Mouse (Mus musculus): ENCODE measurements around the gene Phtf2. TPM values are rescaled to one million over a fixed set of nuclear protein-coding genes. Genes with fewer than 3 reads are reported as not detected.
A peak's percentile ranks its signal among the peaks of the same experiment; 100 is the strongest.

The Phtf2 gene
- polyA plus RNA-seq, 1 experiment from 2014 or later, result 5.7 TPM

DNA sequence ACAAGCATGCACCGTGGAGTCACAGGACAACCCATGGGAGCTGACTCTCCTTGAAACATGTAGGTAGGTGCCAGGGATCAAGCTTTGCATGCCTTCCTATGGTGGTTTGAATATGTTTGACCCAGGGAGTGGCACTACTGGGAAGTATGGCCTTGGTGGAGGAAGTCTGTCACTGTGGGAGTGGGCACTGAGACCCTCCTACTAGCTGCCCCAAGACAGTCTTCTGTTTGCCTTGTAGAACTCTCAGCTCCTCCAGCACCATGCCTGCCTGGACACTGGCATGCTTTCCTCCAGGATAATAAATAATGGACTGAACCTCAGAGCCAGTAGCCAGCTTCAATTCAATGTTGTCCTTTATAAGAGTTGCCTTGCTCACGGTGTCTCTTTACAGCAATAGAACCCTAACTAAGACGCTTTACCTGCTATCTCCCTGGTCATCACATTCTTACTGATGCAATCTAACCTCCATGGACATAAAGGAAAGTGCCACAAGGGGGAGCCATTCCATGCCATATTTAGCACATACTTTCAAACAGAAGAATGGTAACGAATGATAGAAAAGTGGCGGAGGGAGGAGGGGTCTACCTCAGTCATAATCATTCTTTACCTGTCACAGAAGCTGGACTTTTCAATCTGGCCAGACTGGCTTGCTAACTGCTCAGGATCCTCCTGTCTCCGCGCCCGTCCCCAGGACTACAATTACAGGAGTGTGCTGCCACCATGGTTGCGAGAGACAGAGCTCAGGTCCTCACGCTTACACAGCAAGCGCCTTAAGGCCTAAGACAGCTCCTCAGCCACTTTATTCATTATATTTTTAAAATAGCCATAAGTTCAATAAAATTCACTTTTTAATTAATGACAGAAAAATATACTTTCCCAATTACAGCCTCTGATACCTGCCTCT, 31.7 kb upstream of the Phtf2 start:
- Histone ChIP-seq H3K4me1 (ENCODE audit: control insufficient read depth, low read depth, low read length) (no peaks in the 10 kb centered on the region), H3K4me2 (ENCODE audit: low read depth, low read length) (no peak overlapping the region), H3K9me3 (replicated peaks; ENCODE audit: control insufficient read depth, low read length) (no peaks in the 10 kb centered on the region), H3K4me3 (ENCODE audit: low read depth, low read length) (no peak overlapping the region), H3K36me3 (ENCODE audit: control insufficient read depth, insufficient read depth) (no peaks in the 10 kb centered on the region), H3K27me3 (ENCODE audit: control insufficient read depth, insufficient read depth, low read depth, low read length) (no peaks in the 10 kb centered on the region), H3K9ac (ENCODE audit: low read depth, low read length) (no peak overlapping the region), H3K27ac (ENCODE audit: low read length) (no peak overlapping the region)
- WGBS (ENCODE audit: insufficient replicate concordance), result 82% methylated on average over 11 of the region's 11 CpGs
- ATAC-seq (ENCODE audit: low read depth), result no peak

DNA sequence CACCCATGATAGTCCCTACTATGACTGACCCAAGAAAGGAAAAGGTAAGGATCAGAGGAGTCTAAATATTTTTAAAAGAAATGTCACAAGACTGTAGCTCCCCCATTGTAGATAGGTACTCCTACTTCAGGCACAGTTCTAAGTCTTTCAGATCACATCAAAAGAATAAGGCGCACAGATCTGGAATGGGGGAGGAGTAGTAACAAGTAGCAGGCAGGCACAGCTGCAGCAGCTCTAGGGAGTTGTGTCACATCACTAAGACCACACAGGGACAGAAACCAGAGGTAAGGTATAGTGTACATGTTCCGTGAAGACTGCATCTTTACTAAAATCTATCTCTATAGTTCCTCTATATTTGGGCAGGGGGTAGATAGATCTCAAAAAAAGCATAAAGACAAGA, 29.8 kb upstream of the Phtf2 start:
- H3K27me3 ChIP-seq (ENCODE audit: control insufficient read depth, insufficient read depth, low read depth, low read length), result no peaks in the 10 kb centered on the region
- no peak overlapping the region for H3K9ac ChIP-seq (ENCODE audit: low read depth, low read length)
- H3K4me3 ChIP-seq (ENCODE audit: low read depth, low read length), result no peak overlapping the region
- no peak overlapping the region for H3K27ac ChIP-seq (ENCODE audit: low read length)
- no peaks in the 10 kb centered on the region for H3K9me3 ChIP-seq (replicated peaks; ENCODE audit: control insufficient read depth, low read length)
- WGBS (ENCODE audit: insufficient replicate concordance), result 76% methylated on average over 2 of the region's 2 CpGs
- ATAC-seq (ENCODE audit: low read depth), result no peak
- H3K4me2 ChIP-seq (ENCODE audit: low read depth, low read length), result no peak overlapping the region
- H3K36me3 ChIP-seq (ENCODE audit: control insufficient read depth, insufficient read depth), result 0 out of 2 replicates have a peak, but pooled peaks cover 2% of the 10 kb centered on the region
- no peaks in the 10 kb centered on the region for H3K4me1 ChIP-seq (ENCODE audit: control insufficient read depth, low read depth, low read length)

DNA sequence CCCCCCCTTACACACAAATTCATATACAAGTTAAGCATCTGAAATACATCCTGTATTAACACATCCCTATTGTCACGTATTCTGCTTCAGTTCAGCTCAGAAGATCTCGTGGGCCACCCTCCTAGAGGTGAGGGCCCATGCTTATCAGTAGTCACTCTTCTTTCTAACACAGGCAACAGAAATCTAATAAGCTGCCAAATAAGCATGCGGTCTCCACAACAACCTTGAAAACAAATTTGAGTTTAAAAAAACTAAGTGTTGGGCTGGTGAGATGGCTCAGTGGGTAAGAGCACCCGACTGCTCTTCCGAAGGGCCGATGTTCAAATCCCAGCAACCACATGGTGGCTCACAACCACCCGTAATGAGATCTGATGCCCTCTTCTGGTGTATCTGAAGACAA, 24.3 kb upstream of the Phtf2 start:
- Histone ChIP-seq H3K36me3 (ENCODE audit: control insufficient read depth, insufficient read depth) (peaks cover 13% of the 10 kb centered on the region), H3K4me2 (ENCODE audit: low read depth, low read length) (no peak overlapping the region), H3K9me3 (replicated peaks; ENCODE audit: control insufficient read depth, low read length) (no peaks in the 10 kb centered on the region), H3K4me3 (ENCODE audit: low read depth, low read length) (no peak overlapping the region), H3K4me1 (ENCODE audit: control insufficient read depth, low read depth, low read length) (peaks cover 13% of the 10 kb centered on the region), H3K27ac (ENCODE audit: low read length) (no peak overlapping the region), H3K27me3 (ENCODE audit: control insufficient read depth, insufficient read depth, low read depth, low read length) (no peaks in the 10 kb centered on the region), H3K9ac (ENCODE audit: low read depth, low read length) (no peak overlapping the region)
- 61% methylated on average over 7 of the region's 7 CpGs for WGBS (ENCODE audit: insufficient replicate concordance)
- peak; percentile 69 for ATAC-seq (ENCODE audit: low read depth)

- WGBS (ENCODE audit: insufficient replicate concordance), result 34% methylated on average over 2 of the region's 2 CpGs
- H3K9me3 ChIP-seq (replicated peaks; ENCODE audit: control insufficient read depth, low read length), result no peaks in the 10 kb centered on the region
- no peak overlapping the region for H3K9ac ChIP-seq (ENCODE audit: low read depth, low read length)
- no peak overlapping the region for H3K4me2 ChIP-seq (ENCODE audit: low read depth, low read length)
- peaks cover 15% of the 10 kb centered on the region for H3K36me3 ChIP-seq (ENCODE audit: control insufficient read depth, insufficient read depth)
- H3K27ac ChIP-seq (ENCODE audit: low read length), result no peak overlapping the region
- H3K4me3 ChIP-seq (ENCODE audit: low read depth, low read length), result no peak overlapping the region
- no peak for ATAC-seq (ENCODE audit: low read depth)
- H3K4me1 ChIP-seq (ENCODE audit: control insufficient read depth, low read depth, low read length), result peaks cover 13% of the 10 kb centered on the region
- no peaks in the 10 kb centered on the region for H3K27me3 ChIP-seq (ENCODE audit: control insufficient read depth, insufficient read depth, low read depth, low read length)
Observed at GRCm38 (mm10) chr5:20905437-20905836, 23.5 kb upstream of the Phtf2 start.

- 48% methylated on average over 2 of the region's 2 CpGs for WGBS (ENCODE audit: insufficient replicate concordance)
- no peaks in the 10 kb centered on the region for H3K27me3 ChIP-seq (ENCODE audit: control insufficient read depth, insufficient read depth, low read depth, low read length)
- peaks cover 15% of the 10 kb centered on the region for H3K36me3 ChIP-seq (ENCODE audit: control insufficient read depth, insufficient read depth)
- H3K4me1 ChIP-seq (ENCODE audit: control insufficient read depth, low read depth, low read length), result peaks cover 13% of the 10 kb centered on the region
- no peaks in the 10 kb centered on the region for H3K9me3 ChIP-seq (replicated peaks; ENCODE audit: control insufficient read depth, low read length)
- no peak overlapping the region for H3K9ac ChIP-seq (ENCODE audit: low read depth, low read length)
- no peak overlapping the region for H3K4me2 ChIP-seq (ENCODE audit: low read depth, low read length)
- peak; percentile 23; the same call in 1 of the 2 replicates for ATAC-seq (ENCODE audit: low read depth)
- H3K4me3 ChIP-seq (ENCODE audit: low read depth, low read length), result no peak overlapping the region
- H3K27ac ChIP-seq (ENCODE audit: low read length), result peak overlapping the region; percentile 31
Observed at GRCm38 (mm10) chr5:20904647-20905046, 22.7 kb upstream of the Phtf2 start.

GRCm38 (mm10) chr5:20897446-20898167, 15.7 kb upstream of the Phtf2 start:
- H3K27ac ChIP-seq (ENCODE audit: low read length), result peak overlapping the region; percentile 85
- H3K4me3 ChIP-seq (ENCODE audit: low read depth, low read length), result peak overlapping the region; percentile 13; the same call in 1 of the 2 replicates
- H3K27me3 ChIP-seq (ENCODE audit: control insufficient read depth, insufficient read depth, low read depth, low read length), result no peaks in the 10 kb centered on the region
- H3K9ac ChIP-seq (ENCODE audit: low read depth, low read length), result 0 out of 2 replicates have a peak overlapping the region, but pooled peaks have one; percentile 0
- peak; percentile 99 for ATAC-seq (ENCODE audit: low read depth)
- no peaks in the 10 kb centered on the region for H3K9me3 ChIP-seq (replicated peaks; ENCODE audit: control insufficient read depth, low read length)
- peak overlapping the region; percentile 41 for H3K4me2 ChIP-seq (ENCODE audit: low read depth, low read length)
- 28% methylated on average over 2 of the region's 2 CpGs for WGBS (ENCODE audit: insufficient replicate concordance)
- H3K36me3 ChIP-seq (ENCODE audit: control insufficient read depth, insufficient read depth), result peaks cover 25% of the 10 kb centered on the region
- peaks cover 12% of the 10 kb centered on the region for H3K4me1 ChIP-seq (ENCODE audit: control insufficient read depth, low read depth, low read length)

DNA sequence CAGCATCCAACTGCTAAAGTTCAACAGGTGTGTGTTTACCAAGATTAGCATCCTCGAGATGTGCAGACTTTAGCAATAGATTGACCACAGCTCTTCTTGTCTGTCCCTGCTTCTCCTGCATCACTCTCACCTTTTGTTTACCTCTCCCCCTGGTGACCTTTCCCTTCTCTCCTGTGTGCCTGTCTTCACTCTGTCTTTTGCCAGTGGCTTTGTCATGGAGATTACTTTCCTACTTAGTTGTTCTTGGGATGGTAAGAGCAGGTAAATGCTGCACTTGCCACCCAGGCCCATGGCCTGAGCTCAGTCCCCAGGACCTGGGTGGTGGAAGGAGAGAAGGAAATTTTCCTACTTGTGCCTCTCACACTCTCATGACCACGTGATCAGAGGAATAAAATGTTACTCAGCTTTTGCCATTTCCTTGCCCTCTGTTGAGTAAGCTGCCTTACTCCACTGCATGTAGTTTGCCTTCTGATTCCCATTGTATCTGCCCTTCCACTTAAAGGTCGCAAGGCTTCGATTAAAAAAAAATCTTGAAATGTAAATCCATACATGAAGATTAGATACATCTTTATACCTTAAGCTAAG, 2.2 kb upstream of the Phtf2 start:
- H3K4me1 ChIP-seq (ENCODE audit: control insufficient read depth, low read depth, low read length), result peaks cover 20% of the 10 kb centered on the region
- no peak for ATAC-seq (ENCODE audit: low read depth)
- peak overlapping the region; percentile 34 for H3K9ac ChIP-seq (ENCODE audit: low read depth, low read length)
- H3K4me3 ChIP-seq (ENCODE audit: low read depth, low read length), result peak overlapping the region; percentile 85
- H3K27me3 ChIP-seq (ENCODE audit: control insufficient read depth, insufficient read depth, low read depth, low read length), result no peaks in the 10 kb centered on the region
- H3K36me3 ChIP-seq (ENCODE audit: control insufficient read depth, insufficient read depth), result no peaks in the 10 kb centered on the region; the same call in 1 of the 2 replicates
- no peak overlapping the region for H3K27ac ChIP-seq (ENCODE audit: low read length)
- peak overlapping the region; percentile 82 for H3K4me2 ChIP-seq (ENCODE audit: low read depth, low read length)
- no peaks in the 10 kb centered on the region for H3K9me3 ChIP-seq (replicated peaks; ENCODE audit: control insufficient read depth, low read length)
- WGBS (ENCODE audit: insufficient replicate concordance), result 60% methylated on average over 4 of the region's 4 CpGs

GRCm38 (mm10) chr5:20880797-20881775, 838 bp downstream of the Phtf2 start:
- WGBS (ENCODE audit: insufficient replicate concordance), result under 1% methylated on average over 63 of the region's 64 CpGs
- Histone ChIP-seq H3K4me3 (ENCODE audit: low read depth, low read length) (peak overlapping the region; percentile 90), H3K27me3 (ENCODE audit: control insufficient read depth, insufficient read depth, low read depth, low read length) (no peaks in the 10 kb centered on the region), H3K9me3 (replicated peaks; ENCODE audit: control insufficient read depth, low read length) (no peaks in the 10 kb centered on the region), H3K36me3 (ENCODE audit: control insufficient read depth, insufficient read depth) (no peaks in the 10 kb centered on the region), H3K4me1 (ENCODE audit: control insufficient read depth, low read depth, low read length) (peaks cover 25% of the 10 kb centered on the region), H3K9ac (ENCODE audit: low read depth, low read length) (peak overlapping the region; percentile 91), H3K4me2 (ENCODE audit: low read depth, low read length) (peak overlapping the region; percentile 57), H3K27ac (ENCODE audit: low read length) (peak overlapping the region; percentile 95)
- ATAC-seq (ENCODE audit: low read depth), result peak; percentile 1
